Mouse (Mus musculus) small intestine, adult 2 months (tissue): ENCODE data around the gene Scarf2.

ENCODE experiments used
- CTCF ChIP-seq: fragments of 200-500 bp; IDR thresholded peaks from 2 replicates; pipeline ENCODE4 v1.5.1; 2012; ENCODE audit warnings: low read depth, mild to moderate bottlenecking, control low read depth, inconsistent platforms, low read length, moderate library complexity, mixed read lengths; ENCODE audit not compliant: insufficient replicate concordance, insufficient read length; ENCODE audit errors: extremely low read depth
- POLR2A ChIP-seq: fragments of 200-500 bp; IDR thresholded peaks from 2 replicates; pipeline ENCODE4 v1.6.1; 2012; ENCODE audit warnings: low read depth, mild to moderate bottlenecking, control low read depth, inconsistent platforms, low read length, moderate library complexity

DNA sequence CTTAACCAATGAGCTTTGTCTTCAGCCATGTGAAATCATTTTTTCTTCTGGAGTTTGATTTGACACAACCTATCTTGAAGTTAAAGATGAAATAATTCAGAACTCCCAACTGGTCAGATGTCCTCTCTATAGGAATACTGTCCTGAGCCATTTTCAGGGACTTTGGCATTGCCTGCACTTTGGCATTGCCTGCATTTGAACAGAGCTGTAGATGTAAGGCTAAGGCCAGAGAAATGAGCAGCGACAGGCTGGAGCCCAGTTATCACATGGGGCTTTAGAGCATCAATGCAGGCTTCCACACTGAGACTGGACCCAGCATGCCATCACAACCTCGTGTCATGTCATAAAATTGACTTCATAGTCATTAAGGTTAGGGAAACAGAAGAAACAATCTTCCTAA, 56.2 kb downstream of the Scarf2 start:
- TF ChIP-seq CTCF (no peak), POLR2A (no peak)
